Mouse (Mus musculus) megakaryocyte, embryonic 14.5 days (primary cell): ENCODE data around the gene Hacd1.

Experiments
- FLI1 ChIP-seq: IDR thresholded peaks from 2 replicates; pipeline ENCODE4 v1.6.1; 2012; ENCODE audit warnings: low read length, inconsistent platforms, mixed read lengths
- GATA1 ChIP-seq: IDR thresholded peaks from 3 replicates; pipeline ENCODE4 v1.6.1; 2012; ENCODE audit warnings: mixed read lengths, low read length, inconsistent platforms, borderline replicate concordance

DNA sequence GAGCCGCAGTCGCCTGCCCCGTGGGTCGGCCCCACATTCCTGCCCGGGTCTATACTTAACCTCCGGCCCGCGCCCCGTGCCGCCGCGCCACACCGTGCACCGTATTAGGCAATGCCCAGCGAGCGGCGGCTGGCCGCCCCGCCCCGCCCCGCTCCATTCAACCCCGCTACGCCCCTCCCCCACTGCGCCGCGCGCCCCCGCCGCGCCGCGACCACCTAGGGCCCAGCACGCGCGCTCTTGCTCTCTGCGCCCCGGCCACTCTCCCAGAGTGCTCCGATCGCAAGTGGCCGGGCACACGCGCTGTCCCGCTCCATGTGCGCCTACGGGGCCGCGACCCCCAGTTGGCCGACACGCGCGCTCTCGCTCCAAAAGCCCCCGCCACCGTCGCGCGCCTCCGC is 768 bp downstream of the Hacd1 start:
- TF ChIP-seq GATA1 = no peak
- TF ChIP-seq FLI1 = no peak
